Mouse (Mus musculus): ENCODE data around the gene Gm7534. TPM values are rescaled to one million over a fixed set of nuclear protein-coding genes. Genes with fewer than 3 reads are reported as not detected.
"Not testable (repeated sequence)": the region's sequence is repeated elsewhere in the genome, so short reads cannot be mapped to it uniquely, and the experiment has no call there.

The Gm7534 gene
- total and polyA plus RNA-seq, 3 experiments, result not detected

DNA sequence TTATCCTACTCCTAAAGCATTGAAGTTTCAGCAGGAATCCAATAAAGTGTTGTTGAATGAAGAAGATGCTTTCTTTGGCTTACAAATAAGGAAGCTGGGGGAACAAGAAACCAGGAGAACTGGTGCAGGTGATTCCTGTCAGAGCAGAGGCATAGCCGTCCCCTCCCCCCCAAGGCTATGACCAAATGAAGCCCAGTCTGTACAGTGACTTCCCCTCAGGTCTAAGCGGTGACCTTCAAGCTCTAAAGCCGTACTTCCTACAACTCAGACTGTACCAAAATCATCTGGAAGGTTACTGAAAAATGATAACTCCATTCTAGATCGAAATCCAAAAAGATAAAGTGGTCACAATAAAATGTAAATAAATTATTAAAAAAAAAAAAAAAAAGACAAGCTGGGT, 53.4 kb downstream of the Gm7534 start:
- Histone ChIP-seq H3K9ac (ENCODE audit: control insufficient read depth, low read depth, low read length, poor library complexity, severe bottlenecking) (no peak overlapping the region), H3K4me1 (ENCODE audit: control insufficient read depth in 1 of 2, insufficient read depth in 2 of 2, low read length in 2 of 2) (no peaks in the 10 kb centered on the region; a peak in 1 of 4 replicates), H3K79me2 (ENCODE audit: control insufficient read depth, insufficient read depth, low read length, poor library complexity) (no peaks in the 10 kb centered on the region), H3K9me3 (replicated peaks; ENCODE audit: insufficient read depth, low read length) (no peaks in the 10 kb centered on the region), H3K36me3 (ENCODE audit: control insufficient read depth in 1 of 2, insufficient read depth in 2 of 2, low read length in 2 of 2) (peaks cover 3 to 17% of the 10 kb centered on the region in 2 experiments; a peak in 3 of 4 replicates), H3K4me3 (ENCODE audit: control insufficient read depth in 1 of 2, insufficient read depth in 1 of 2, low read depth in 2 of 2, low read length in 2 of 2) (no peak overlapping the region), H3K27me3 (ENCODE audit: control insufficient read depth in 1 of 2, insufficient read depth in 2 of 2, low read length in 2 of 2) (no peaks in the 10 kb centered on the region), H3K27ac (ENCODE audit: control insufficient read depth, low read depth, low read length) (no peak overlapping the region)
- no peak for DNase-seq (ENCODE audit: low read depth, low spot score)
- no peak for TF ChIP-seq ZMIZ1 (IDR thresholded peaks at IDR 0.05; ENCODE audit: low read depth, low read length)
- TF ChIP-seq JUND (IDR thresholded peaks at IDR 0.05; ENCODE audit: low read depth, low read length), result no peak
- TF ChIP-seq MYC (IDR thresholded peaks at IDR 0.05; ENCODE audit: low read depth, low read length), result no peak
- TF ChIP-seq MXI1 (IDR thresholded peaks at IDR 0.05; ENCODE audit: low read depth, low read length), result no peak
- TF ChIP-seq TAL1 (IDR thresholded peaks at IDR 0.05; ENCODE audit: low read length), result no peak
- no peak for TF ChIP-seq BHLHE40 (IDR thresholded peaks at IDR 0.05; ENCODE audit: borderline replicate concordance, low read depth, low read length)
- no peak for TF ChIP-seq NRF1 (IDR thresholded peaks at IDR 0.05; ENCODE audit: insufficient read depth, low read depth, low read length, poor library complexity, severe bottlenecking)
- TF ChIP-seq KAT2A (conservative IDR thresholded peaks at IDR 0.05; ENCODE audit: low read depth, low read length), result no peak
- no peak for TF ChIP-seq CHD1 (IDR thresholded peaks at IDR 0.05; ENCODE audit: low read depth, low read length)
- no peak for TF ChIP-seq CTCF (IDR thresholded peaks at IDR 0.05 in 2 of 3, conservative IDR thresholded peaks at IDR 0.05 in 1 of 3; ENCODE audit: control insufficient read depth in 1 of 3, insufficient read depth in 1 of 3, low read depth in 2 of 3, low read length in 3 of 3, poor library complexity in 1 of 3, severe bottlenecking in 1 of 3)
- no peak for TF ChIP-seq USF1 (IDR thresholded peaks at IDR 0.05; ENCODE audit: low read depth, low read length)
- TF ChIP-seq ZKSCAN1 (IDR thresholded peaks at IDR 0.05; ENCODE audit: low read depth, low read length), result no peak

DNA sequence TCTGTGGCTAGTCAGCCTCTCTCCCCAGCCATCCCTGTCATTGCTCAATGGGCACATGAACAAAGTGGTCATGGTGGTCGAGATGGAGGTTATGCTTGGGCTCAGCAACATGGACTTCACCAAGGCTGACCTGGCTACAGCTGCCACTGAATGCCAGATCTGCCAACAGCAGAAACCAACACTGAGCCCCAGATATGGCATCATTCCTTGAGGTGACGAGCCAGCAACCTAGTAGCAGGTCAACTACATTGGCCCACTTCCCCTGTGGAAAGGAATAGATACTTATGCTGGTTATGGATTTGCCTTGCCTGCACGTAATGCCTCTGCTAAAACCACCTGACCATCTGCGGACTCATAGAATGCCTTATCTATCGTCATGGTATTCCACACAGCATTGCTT, 58.5 kb downstream of the Gm7534 start:
- H3K27me3 ChIP-seq (ENCODE audit: control insufficient read depth in 1 of 2, insufficient read depth in 2 of 2, low read length in 2 of 2); H3K4me3 ChIP-seq (ENCODE audit: control insufficient read depth in 1 of 2, insufficient read depth in 1 of 2, low read depth in 2 of 2, low read length in 2 of 2); H3K27ac ChIP-seq (ENCODE audit: control insufficient read depth, low read depth, low read length); H3K9ac ChIP-seq (ENCODE audit: control insufficient read depth, low read depth, low read length, poor library complexity, severe bottlenecking); H3K9me3 ChIP-seq (replicated peaks; ENCODE audit: insufficient read depth, low read length); H3K4me1 ChIP-seq (ENCODE audit: control insufficient read depth in 1 of 2, insufficient read depth in 2 of 2, low read length in 2 of 2); H3K79me2 ChIP-seq (ENCODE audit: control insufficient read depth, insufficient read depth, low read length, poor library complexity); H3K36me3 ChIP-seq (ENCODE audit: control insufficient read depth in 1 of 2, insufficient read depth in 2 of 2, low read length in 2 of 2); DNase-seq (ENCODE audit: low read depth, low spot score): not testable (repeated sequence)

Other genes with a start within 250 kb of the Gm7534 start
- 125 and 131 TPM in 2 replicates for gene Hmgn2, start 234.4 kb downstream of the Gm7534 start, total RNA-seq (2012; rRNA removed)
- 100 to 1,000 TPM; 186 to 230 TPM for gene Hmgn2, start 234.4 kb downstream of the Gm7534 start, polyA plus RNA-seq (2012; ENCODE audit: insufficient read depth in 1 of 2, insufficient read length in 2 of 2, low read depth in 1 of 2, low replicate concordance in 2 of 2, missing spikeins in 1 of 2)
- gene Dhdds, start 202.1 kb downstream of the Gm7534 start, total RNA-seq (2012; rRNA removed), result 15.9 and 19.0 TPM in 2 replicates
- gene Dhdds, start 202.1 kb downstream of the Gm7534 start, polyA plus RNA-seq (2012; ENCODE audit: insufficient read depth in 1 of 2, insufficient read length in 2 of 2, low read depth in 1 of 2, low replicate concordance in 2 of 2, missing spikeins in 1 of 2), result 10 to 100 TPM in 1 of 2 experiments, not detected in 1; 37.7 TPM
- gene Lin28a, start 184.2 kb downstream of the Gm7534 start, total RNA-seq (2012; rRNA removed), result not detected in 2 replicates
- under 1 TPM in 1 of 2 experiments, not detected in 1; 0.01 TPM for gene Lin28a, start 184.2 kb downstream of the Gm7534 start, polyA plus RNA-seq (2012; ENCODE audit: insufficient read depth in 1 of 2, insufficient read length in 2 of 2, low read depth in 1 of 2, low replicate concordance in 2 of 2, missing spikeins in 1 of 2)
- not detected in 2 replicates for gene Zfp683, start 149.2 kb downstream of the Gm7534 start, total RNA-seq (2012; rRNA removed)
- gene Zfp683, start 149.2 kb downstream of the Gm7534 start, polyA plus RNA-seq (2012; ENCODE audit: insufficient read depth in 1 of 2, insufficient read length in 2 of 2, low read depth in 1 of 2, low replicate concordance in 2 of 2, missing spikeins in 1 of 2), result not detected
- gene Crybg2, start 142.2 kb downstream of the Gm7534 start, total RNA-seq (2012; rRNA removed), result 0.65 and 0.72 TPM in 2 replicates
- 1 to 10 TPM in 1 of 2 experiments, not detected in 1; 2.3 TPM for gene Crybg2, start 142.2 kb downstream of the Gm7534 start, polyA plus RNA-seq (2012; ENCODE audit: insufficient read depth in 1 of 2, insufficient read length in 2 of 2, low read depth in 1 of 2, low replicate concordance in 2 of 2, missing spikeins in 1 of 2)
- gene Cd52, start 107.9 kb downstream of the Gm7534 start, total RNA-seq (2012; rRNA removed), result 0.52 and 1.3 TPM in 2 replicates
- under 1 TPM in 1 of 2 experiments, not detected in 1; 0.86 TPM for gene Cd52, start 107.9 kb downstream of the Gm7534 start, polyA plus RNA-seq (2012; ENCODE audit: insufficient read depth in 1 of 2, insufficient read length in 2 of 2, low read depth in 1 of 2, low replicate concordance in 2 of 2, missing spikeins in 1 of 2)
- gene Ubxn11, start 100.4 kb downstream of the Gm7534 start, total RNA-seq (2012; rRNA removed), result 2.6 and 5.4 TPM in 2 replicates
- 10 to 100 TPM in 1 of 2 experiments, not detected in 1; 11.9 TPM for gene Ubxn11, start 100.4 kb downstream of the Gm7534 start, polyA plus RNA-seq (2012; ENCODE audit: insufficient read depth in 1 of 2, insufficient read length in 2 of 2, low read depth in 1 of 2, low replicate concordance in 2 of 2, missing spikeins in 1 of 2)
- gene Sh3bgrl3, start 74.2 kb downstream of the Gm7534 start, total RNA-seq (2012; rRNA removed), result 122 and 126 TPM in 2 replicates
- 100 to 1,000 TPM in 1 of 2 experiments, not detected in 1; 414 TPM for gene Sh3bgrl3, start 74.2 kb downstream of the Gm7534 start, polyA plus RNA-seq (2012; ENCODE audit: insufficient read depth in 1 of 2, insufficient read length in 2 of 2, low read depth in 1 of 2, low replicate concordance in 2 of 2, missing spikeins in 1 of 2)
- 30.8 and 32.9 TPM in 2 replicates for gene Cep85, start 15.9 kb downstream of the Gm7534 start, total RNA-seq (2012; rRNA removed)
- gene Cep85, start 15.9 kb downstream of the Gm7534 start, polyA plus RNA-seq (2012; ENCODE audit: insufficient read depth in 1 of 2, insufficient read length in 2 of 2, low read depth in 1 of 2, low replicate concordance in 2 of 2, missing spikeins in 1 of 2), result 10 to 100 TPM; 80.9 to 81.1 TPM
- not detected in 2 replicates for gene Catsper4, start 24.4 kb upstream of the Gm7534 start, total RNA-seq (2012; rRNA removed)
- not detected for gene Catsper4, start 24.4 kb upstream of the Gm7534 start, polyA plus RNA-seq (2012; ENCODE audit: insufficient read depth in 1 of 2, insufficient read length in 2 of 2, low read depth in 1 of 2, low replicate concordance in 2 of 2, missing spikeins in 1 of 2)
- gene Cnksr1, start 35.4 kb upstream of the Gm7534 start, total RNA-seq (2012; rRNA removed), result not detected in 2 replicates
- under 1 TPM in 1 of 2 experiments, not detected in 1; 0.07 TPM for gene Cnksr1, start 35.4 kb upstream of the Gm7534 start, polyA plus RNA-seq (2012; ENCODE audit: insufficient read depth in 1 of 2, insufficient read length in 2 of 2, low read depth in 1 of 2, low replicate concordance in 2 of 2, missing spikeins in 1 of 2)
- gene E130218I03Rik, start 40.7 kb upstream of the Gm7534 start, total RNA-seq (2012; rRNA removed), result 1.6 and 2.8 TPM in 2 replicates
- gene E130218I03Rik, start 40.7 kb upstream of the Gm7534 start, polyA plus RNA-seq (2012; ENCODE audit: insufficient read depth in 1 of 2, insufficient read length in 2 of 2, low read depth in 1 of 2, low replicate concordance in 2 of 2, missing spikeins in 1 of 2), result 1 to 10 TPM in 1 of 2 experiments, not detected in 1; 1.6 TPM
- 27.3 and 30.4 TPM in 2 replicates for gene Zfp593, start 42.6 kb upstream of the Gm7534 start, total RNA-seq (2012; rRNA removed)
- gene Zfp593, start 42.6 kb upstream of the Gm7534 start, polyA plus RNA-seq (2012; ENCODE audit: insufficient read depth in 1 of 2, insufficient read length in 2 of 2, low read depth in 1 of 2, low replicate concordance in 2 of 2, missing spikeins in 1 of 2), result 10 to 100 TPM in 1 of 2 experiments, not detected in 1; 33.9 TPM
- gene Gm30191, start 43.9 kb upstream of the Gm7534 start, total RNA-seq (2012; rRNA removed), result not detected in 2 replicates
- gene Gm30191, start 43.9 kb upstream of the Gm7534 start, polyA plus RNA-seq (2012; ENCODE audit: insufficient read depth in 1 of 2, insufficient read length in 2 of 2, low read depth in 1 of 2, low replicate concordance in 2 of 2, missing spikeins in 1 of 2), result not detected
- not detected in 2 replicates for gene Grrp1, start 51.1 kb upstream of the Gm7534 start, total RNA-seq (2012; rRNA removed)
- gene Grrp1, start 51.1 kb upstream of the Gm7534 start, polyA plus RNA-seq (2012; ENCODE audit: insufficient read depth in 1 of 2, insufficient read length in 2 of 2, low read depth in 1 of 2, low replicate concordance in 2 of 2, missing spikeins in 1 of 2), result not detected
- 13.0 and 14.3 TPM in 2 replicates for gene Pdik1l, start 84.9 kb upstream of the Gm7534 start, total RNA-seq (2012; rRNA removed)
- 10 to 100 TPM; 11.7 to 32.1 TPM for gene Pdik1l, start 84.9 kb upstream of the Gm7534 start, polyA plus RNA-seq (2012; ENCODE audit: insufficient read depth in 1 of 2, insufficient read length in 2 of 2, low read depth in 1 of 2, low replicate concordance in 2 of 2, missing spikeins in 1 of 2)
- gene Trim63, start 112.1 kb upstream of the Gm7534 start, total RNA-seq (2012; rRNA removed), result not detected in 2 replicates
- gene Trim63, start 112.1 kb upstream of the Gm7534 start, polyA plus RNA-seq (2012; ENCODE audit: insufficient read depth in 1 of 2, insufficient read length in 2 of 2, low read depth in 1 of 2, low replicate concordance in 2 of 2, missing spikeins in 1 of 2), result not detected
- gene Slc30a2, start 140.2 kb upstream of the Gm7534 start, total RNA-seq (2012; rRNA removed), result 0.46 and 0.54 TPM in 2 replicates
- under 1 TPM in 1 of 2 experiments, not detected in 1; 0.39 TPM for gene Slc30a2, start 140.2 kb upstream of the Gm7534 start, polyA plus RNA-seq (2012; ENCODE audit: insufficient read depth in 1 of 2, insufficient read length in 2 of 2, low read depth in 1 of 2, low replicate concordance in 2 of 2, missing spikeins in 1 of 2)
- gene Extl1, start 180.8 kb upstream of the Gm7534 start, total RNA-seq (2012; rRNA removed), result 0.03 and 0.04 TPM in 2 replicates
- gene Extl1, start 180.8 kb upstream of the Gm7534 start, polyA plus RNA-seq (2012; ENCODE audit: insufficient read depth in 1 of 2, insufficient read length in 2 of 2, low read depth in 1 of 2, low replicate concordance in 2 of 2, missing spikeins in 1 of 2), result under 1 TPM in 1 of 2 experiments, not detected in 1; 0.33 TPM
- gene Pafah2, start 193.3 kb upstream of the Gm7534 start, total RNA-seq (2012; rRNA removed), result 6.0 TPM in 2 replicates
- gene Pafah2, start 193.3 kb upstream of the Gm7534 start, polyA plus RNA-seq (2012; ENCODE audit: insufficient read depth in 1 of 2, insufficient read length in 2 of 2, low read depth in 1 of 2, low replicate concordance in 2 of 2, missing spikeins in 1 of 2), result 10 to 100 TPM in 1 of 2 experiments, not detected in 1; 10.6 TPM

Measured in MEL (cell line).